Mouse (Mus musculus): ENCODE data around the gene Sars2. TPM values are rescaled to one million over a fixed set of nuclear protein-coding genes. Genes with fewer than 3 reads are reported as not detected.

The Sars2 gene
- polyA plus RNA-seq, 1 experiment from 2014 or later, result 12.3 TPM

GRCm38 (mm10) chr7:28720753-28721537 lies 20.8 kb upstream of the Sars2 start:
- Histone ChIP-seq H3K9ac (ENCODE audit: low read length) (no peak overlapping the region), H3K4me2 (replicated peaks; ENCODE audit: low read depth) (no peak overlapping the region), H3K4me3 (ENCODE audit: low read depth, low read length) (no peak overlapping the region), H3K36me3 (ENCODE audit: control insufficient read depth, insufficient read depth, low read length) (no peaks in the 10 kb centered on the region), H3K9me3 (ENCODE audit: control insufficient read depth, low read length) (no peaks in the 10 kb centered on the region), H3K27me3 (ENCODE audit: control insufficient read depth, insufficient read depth, low read length) (no peaks in the 10 kb centered on the region), H3K27ac (replicated peaks) (no peak overlapping the region), H3K4me1 (replicated peaks; ENCODE audit: control insufficient read depth, insufficient read depth) (no peaks in the 10 kb centered on the region)
- DNase-seq (ENCODE audit: low spot score), result no peak
- no peak for ATAC-seq (ENCODE audit: low FRiP score, low TSS enrichment)
- TF ChIP-seq CTCF (IDR thresholded peaks at IDR 0.05; ENCODE audit: low read depth) (no peak), EP300 (optimal IDR thresholded peaks at IDR 0.05) (no peak)
- WGBS, result 62% methylated on average over 3 of the region's 3 CpGs

- WGBS, result 92% methylated on average over 7 of the region's 7 CpGs
- TF ChIP-seq EP300 (optimal IDR thresholded peaks at IDR 0.05) (no peak), CTCF (IDR thresholded peaks at IDR 0.05; ENCODE audit: low read depth) (peak; percentile 51)
- Histone ChIP-seq H3K36me3 (ENCODE audit: control insufficient read depth, insufficient read depth, low read length) (no peaks in the 10 kb centered on the region), H3K9ac (ENCODE audit: low read length) (no peak overlapping the region), H3K4me2 (replicated peaks; ENCODE audit: low read depth) (no peak overlapping the region), H3K27me3 (ENCODE audit: control insufficient read depth, insufficient read depth, low read length) (no peaks in the 10 kb centered on the region), H3K9me3 (ENCODE audit: control insufficient read depth, low read length) (no peaks in the 10 kb centered on the region), H3K4me1 (replicated peaks; ENCODE audit: control insufficient read depth, insufficient read depth) (no peaks in the 10 kb centered on the region), H3K27ac (replicated peaks) (no peak overlapping the region), H3K4me3 (ENCODE audit: low read depth, low read length) (no peak overlapping the region)
- DNase-seq (ENCODE audit: low spot score) (no peak), ATAC-seq (ENCODE audit: low FRiP score, low TSS enrichment) (no peak)
Measured at GRCm38 (mm10) chr7:28722079-28722478, 19.7 kb upstream of the Sars2 start.

- 89% methylated on average over 2 of the region's 2 CpGs for WGBS
- Histone ChIP-seq H3K9me3 (ENCODE audit: control insufficient read depth, low read length) (no peaks in the 10 kb centered on the region), H3K9ac (ENCODE audit: low read length) (no peak overlapping the region), H3K4me3 (ENCODE audit: low read depth, low read length) (no peak overlapping the region), H3K4me2 (replicated peaks; ENCODE audit: low read depth) (no peak overlapping the region), H3K27me3 (ENCODE audit: control insufficient read depth, insufficient read depth, low read length) (no peaks in the 10 kb centered on the region), H3K4me1 (replicated peaks; ENCODE audit: control insufficient read depth, insufficient read depth) (no peaks in the 10 kb centered on the region), H3K27ac (replicated peaks) (no peak overlapping the region), H3K36me3 (ENCODE audit: control insufficient read depth, insufficient read depth, low read length) (no peaks in the 10 kb centered on the region)
- DNase-seq (ENCODE audit: low spot score) (no peak), ATAC-seq (ENCODE audit: low FRiP score, low TSS enrichment) (no peak)
- TF ChIP-seq CTCF (IDR thresholded peaks at IDR 0.05; ENCODE audit: low read depth) (no peak), EP300 (optimal IDR thresholded peaks at IDR 0.05) (no peak)
Measured at GRCm38 (mm10) chr7:28724613-28725012, 17.2 kb upstream of the Sars2 start.

GRCm38 (mm10) chr7:28726600-28726999 lies 15.2 kb upstream of the Sars2 start:
- Histone ChIP-seq H3K9ac (ENCODE audit: low read length) (no peak overlapping the region), H3K4me3 (ENCODE audit: low read depth, low read length) (no peak overlapping the region), H3K4me1 (replicated peaks; ENCODE audit: control insufficient read depth, insufficient read depth) (no peaks in the 10 kb centered on the region), H3K36me3 (ENCODE audit: control insufficient read depth, insufficient read depth, low read length) (no peaks in the 10 kb centered on the region), H3K4me2 (replicated peaks; ENCODE audit: low read depth) (no peak overlapping the region), H3K27me3 (ENCODE audit: control insufficient read depth, insufficient read depth, low read length) (no peaks in the 10 kb centered on the region), H3K27ac (replicated peaks) (no peak overlapping the region), H3K9me3 (ENCODE audit: control insufficient read depth, low read length) (no peaks in the 10 kb centered on the region)
- DNase-seq (ENCODE audit: low spot score) (peak; percentile 85), ATAC-seq (ENCODE audit: low FRiP score, low TSS enrichment) (peak; percentile 77)
- WGBS, result 8% methylated on average over 14 of the region's 14 CpGs
- TF ChIP-seq EP300 (optimal IDR thresholded peaks at IDR 0.05), result no peak
- peak; percentile 97 for TF ChIP-seq CTCF (IDR thresholded peaks at IDR 0.05; ENCODE audit: low read depth)

GRCm38 (mm10) chr7:28727649-28728340 lies 14.0 kb upstream of the Sars2 start:
- TF ChIP-seq EP300 (optimal IDR thresholded peaks at IDR 0.05) (no peak), CTCF (IDR thresholded peaks at IDR 0.05; ENCODE audit: low read depth) (peak; percentile 62)
- H3K4me1 ChIP-seq (replicated peaks; ENCODE audit: control insufficient read depth, insufficient read depth), result peaks cover 4% of the 10 kb centered on the region; the same call in 1 of the 2 replicates
- 0 out of 2 replicates have a peak, but pooled peaks have one; percentile 27 for ATAC-seq (ENCODE audit: low FRiP score, low TSS enrichment)
- no peaks in the 10 kb centered on the region for H3K27me3 ChIP-seq (ENCODE audit: control insufficient read depth, insufficient read depth, low read length)
- no peak overlapping the region for H3K4me3 ChIP-seq (ENCODE audit: low read depth, low read length)
- no peak overlapping the region for H3K4me2 ChIP-seq (replicated peaks; ENCODE audit: low read depth)
- no peak overlapping the region for H3K27ac ChIP-seq (replicated peaks)
- no peaks in the 10 kb centered on the region for H3K36me3 ChIP-seq (ENCODE audit: control insufficient read depth, insufficient read depth, low read length)
- no peaks in the 10 kb centered on the region for H3K9me3 ChIP-seq (ENCODE audit: control insufficient read depth, low read length)
- peak; percentile 33 for DNase-seq (ENCODE audit: low spot score)
- 59% methylated on average over 10 of the region's 10 CpGs for WGBS
- no peak overlapping the region for H3K9ac ChIP-seq (ENCODE audit: low read length)
